Mouse (Mus musculus): Measurements from ENCODE around the gene Rnf145. TPM values are rescaled to one million over a fixed set of nuclear protein-coding genes. Genes with fewer than 3 reads are reported as not detected.

Rnf145 gene
- polyA plus RNA-seq, 1 experiment from 2014 or later, result 61.4 TPM

DNA sequence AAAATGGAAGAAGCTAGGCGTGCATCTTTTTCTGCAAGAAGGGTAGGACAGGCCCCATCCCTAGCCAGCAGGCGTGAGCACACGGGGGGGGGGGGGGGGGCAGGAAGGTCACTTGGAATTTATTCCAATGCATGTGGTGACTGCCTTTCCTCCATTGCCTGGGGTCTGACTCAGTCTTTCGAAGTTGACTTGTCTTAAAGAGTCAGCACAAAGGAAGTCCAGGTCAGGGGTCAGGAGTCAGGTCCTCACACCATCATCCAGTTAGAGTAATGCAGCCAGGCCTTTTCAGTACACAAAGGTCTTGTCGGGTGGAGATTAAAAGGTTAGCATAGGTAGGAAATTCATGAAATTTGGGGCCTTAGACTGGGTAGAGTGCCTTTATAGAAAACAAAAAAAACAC lies 24.8 kb downstream of the Rnf145 start:
- Histone ChIP-seq H3K36me3 (ENCODE audit: insufficient read depth, low read length) (peaks cover 22% of the 10 kb centered on the region), H3K9ac (ENCODE audit: low read depth, low read length) (no peak overlapping the region), H3K9me3 (replicated peaks; ENCODE audit: low read length) (no peaks in the 10 kb centered on the region), H3K27me3 (ENCODE audit: insufficient read depth, low read length) (no peaks in the 10 kb centered on the region), H3K4me2 (ENCODE audit: low read length) (no peak overlapping the region), H3K4me3 (replicated peaks; ENCODE audit: low read depth, low read length) (no peak overlapping the region), H3K27ac (no peak overlapping the region), H3K4me1 (replicated peaks; ENCODE audit: insufficient read depth, low read length) (peaks cover 4% of the 10 kb centered on the region; the same call in 1 of the 2 replicates)
- 81% methylated on average over 5 of the region's 5 CpGs for WGBS
- ATAC-seq (replicated peaks; ENCODE audit: low FRiP score, low read depth), result no peak
- TF ChIP-seq CTCF (IDR thresholded peaks at IDR 0.05; ENCODE audit: low read depth), result no peak
- peak; percentile 16 for DNase-seq (ENCODE audit: low spot score)

GRCm38 (mm10) chr11:44543996-44544395 lies 25.2 kb downstream of the Rnf145 start:
- no peak overlapping the region for H3K9ac ChIP-seq (ENCODE audit: low read depth, low read length)
- no peaks in the 10 kb centered on the region for H3K9me3 ChIP-seq (replicated peaks; ENCODE audit: low read length)
- no peak overlapping the region for H3K4me2 ChIP-seq (ENCODE audit: low read length)
- H3K27me3 ChIP-seq (ENCODE audit: insufficient read depth, low read length), result no peaks in the 10 kb centered on the region
- ATAC-seq (replicated peaks; ENCODE audit: low FRiP score, low read depth), result no peak
- no peak for DNase-seq (ENCODE audit: low spot score)
- peaks cover 4% of the 10 kb centered on the region; the same call in 1 of the 2 replicates for H3K4me1 ChIP-seq (replicated peaks; ENCODE audit: insufficient read depth, low read length)
- no peak for TF ChIP-seq CTCF (IDR thresholded peaks at IDR 0.05; ENCODE audit: low read depth)
- H3K36me3 ChIP-seq (ENCODE audit: insufficient read depth, low read length), result peaks cover 26% of the 10 kb centered on the region
- 57% methylated on average over 6 of the region's 6 CpGs for WGBS
- H3K4me3 ChIP-seq (replicated peaks; ENCODE audit: low read depth, low read length), result no peak overlapping the region
- 0 out of 2 replicates have a peak overlapping the region, but pooled peaks have one; percentile 47 for H3K27ac ChIP-seq

- Histone ChIP-seq H3K4me1 (replicated peaks; ENCODE audit: insufficient read depth, low read length) (peaks cover 4% of the 10 kb centered on the region; the same call in 1 of the 2 replicates), H3K9me3 (replicated peaks; ENCODE audit: low read length) (no peaks in the 10 kb centered on the region), H3K36me3 (ENCODE audit: insufficient read depth, low read length) (peaks cover 32% of the 10 kb centered on the region), H3K4me2 (ENCODE audit: low read length) (no peak overlapping the region), H3K27ac (peak overlapping the region; percentile 47; the same call in 1 of the 2 replicates), H3K4me3 (replicated peaks; ENCODE audit: low read depth, low read length) (no peak overlapping the region), H3K27me3 (ENCODE audit: insufficient read depth, low read length) (no peaks in the 10 kb centered on the region), H3K9ac (ENCODE audit: low read depth, low read length) (no peak overlapping the region)
- WGBS, result 43% methylated on average over 7 of the region's 7 CpGs
- no peak for TF ChIP-seq CTCF (IDR thresholded peaks at IDR 0.05; ENCODE audit: low read depth)
- DNase-seq (ENCODE audit: low spot score), result peak; percentile 25
- peak; percentile 43 for ATAC-seq (replicated peaks; ENCODE audit: low FRiP score, low read depth)
Measured at GRCm38 (mm10) chr11:44545181-44545580, 26.4 kb downstream of the Rnf145 start.

- H3K36me3 ChIP-seq (ENCODE audit: insufficient read depth, low read length), result peaks cover 41% of the 10 kb centered on the region
- no peaks in the 10 kb centered on the region for H3K27me3 ChIP-seq (ENCODE audit: insufficient read depth, low read length)
- H3K9me3 ChIP-seq (replicated peaks; ENCODE audit: low read length), result no peaks in the 10 kb centered on the region
- no peak overlapping the region; the same call in 1 of the 2 replicates for H3K27ac ChIP-seq
- DNase-seq (ENCODE audit: low spot score), result no peak
- H3K4me1 ChIP-seq (replicated peaks; ENCODE audit: insufficient read depth, low read length), result peaks cover 4% of the 10 kb centered on the region; the same call in 1 of the 2 replicates
- H3K4me3 ChIP-seq (replicated peaks; ENCODE audit: low read depth, low read length), result no peak overlapping the region
- no peak overlapping the region for H3K4me2 ChIP-seq (ENCODE audit: low read length)
- no peak overlapping the region for H3K9ac ChIP-seq (ENCODE audit: low read depth, low read length)
- TF ChIP-seq CTCF (IDR thresholded peaks at IDR 0.05; ENCODE audit: low read depth), result no peak
- 72% methylated on average over 8 of the region's 8 CpGs for WGBS
- ATAC-seq (replicated peaks; ENCODE audit: low FRiP score, low read depth), result no peak
Measured at GRCm38 (mm10) chr11:44546250-44546649, 27.5 kb downstream of the Rnf145 start.

- Histone ChIP-seq H3K27me3 (ENCODE audit: insufficient read depth, low read length) (no peaks in the 10 kb centered on the region), H3K4me1 (replicated peaks; ENCODE audit: insufficient read depth, low read length) (peaks cover 4% of the 10 kb centered on the region; the same call in 1 of the 2 replicates), H3K9ac (ENCODE audit: low read depth, low read length) (no peak overlapping the region), H3K4me3 (replicated peaks; ENCODE audit: low read depth, low read length) (no peak overlapping the region), H3K4me2 (ENCODE audit: low read length) (no peak overlapping the region), H3K9me3 (replicated peaks; ENCODE audit: low read length) (no peaks in the 10 kb centered on the region), H3K36me3 (ENCODE audit: insufficient read depth, low read length) (peaks cover 53% of the 10 kb centered on the region), H3K27ac (no peak overlapping the region)
- no peak for DNase-seq (ENCODE audit: low spot score)
- TF ChIP-seq CTCF (IDR thresholded peaks at IDR 0.05; ENCODE audit: low read depth), result no peak
- no peak for ATAC-seq (replicated peaks; ENCODE audit: low FRiP score, low read depth)
- WGBS, result 93% methylated on average over 8 of the region's 8 CpGs
Measured at GRCm38 (mm10) chr11:44547651-44548196, 29.0 kb downstream of the Rnf145 start.

DNA sequence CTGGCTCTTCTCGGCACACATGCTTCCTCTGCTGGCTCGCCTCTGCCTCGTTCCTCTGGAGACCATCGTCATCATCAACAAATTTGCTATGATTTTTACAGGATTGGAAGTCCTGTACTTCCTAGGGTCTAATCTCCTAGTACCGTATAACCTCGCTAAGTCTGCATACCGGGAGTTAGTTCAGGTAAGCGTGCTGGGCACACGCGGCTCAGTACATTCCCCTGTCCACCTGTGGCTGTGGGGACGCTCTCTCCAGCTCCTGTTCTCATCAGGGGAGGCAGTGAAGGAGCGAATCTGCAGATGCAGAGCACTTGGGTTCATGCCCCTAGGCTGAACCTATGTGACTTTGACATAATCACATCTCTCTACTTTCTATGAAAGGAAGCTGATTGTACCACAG lies 30.1 kb downstream of the Rnf145 start:
- ATAC-seq (replicated peaks; ENCODE audit: low FRiP score, low read depth), result no peak
- Histone ChIP-seq H3K4me2 (ENCODE audit: low read length) (no peak overlapping the region), H3K27ac (no peak overlapping the region), H3K9ac (ENCODE audit: low read depth, low read length) (no peak overlapping the region), H3K36me3 (ENCODE audit: insufficient read depth, low read length) (peaks cover 60% of the 10 kb centered on the region), H3K4me1 (replicated peaks; ENCODE audit: insufficient read depth, low read length) (peaks cover under 1% of the 10 kb centered on the region; the same call in 1 of the 2 replicates), H3K9me3 (replicated peaks; ENCODE audit: low read length) (no peaks in the 10 kb centered on the region), H3K4me3 (replicated peaks; ENCODE audit: low read depth, low read length) (no peak overlapping the region), H3K27me3 (ENCODE audit: insufficient read depth, low read length) (no peaks in the 10 kb centered on the region)
- WGBS, result 95% methylated on average over 12 of the region's 12 CpGs
- no peak for TF ChIP-seq CTCF (IDR thresholded peaks at IDR 0.05; ENCODE audit: low read depth)
- no peak for DNase-seq (ENCODE audit: low spot score)
